ENCODE assay signal across 8 mouse cellular contexts in genomic region chr6:99520676-99521037, GRCm38 (mm10). TPM values are rescaled to one million over a fixed set of nuclear protein-coding genes. Genes with fewer than 3 reads are reported as not detected.
DNase-seq lines count a peak whose midpoint lies in the region; ATAC-seq and TF ChIP-seq lines count a peak whose summit lies in the region.

No protein-coding gene starts in this region.

- peaks cover 7% of the 10 kb centered on the region for H3K4me1 ChIP-seq in heart, embryonic 16.5 days (ENCODE audit: control insufficient read depth, insufficient read depth, low read length)
- H3K4me1 ChIP-seq in hindbrain, embryonic 11.5 days (replicated peaks; ENCODE audit: control insufficient read depth, insufficient read depth, low read length), result 0 out of 2 replicates have a peak, but pooled peaks cover 3% of the 10 kb centered on the region
- 0 out of 2 replicates have a peak, but pooled peaks cover 4% of the 10 kb centered on the region for H3K4me1 ChIP-seq in midbrain, embryonic 14.5 days (ENCODE audit: control insufficient read depth, insufficient read depth, low read length)

- H3K4me2 ChIP-seq in heart, embryonic 16.5 days (ENCODE audit: low read depth, low read length), result peak overlapping the region; percentile 83
- peak overlapping the region; percentile 97 for H3K4me2 ChIP-seq in hindbrain, embryonic 11.5 days (replicated peaks; ENCODE audit: low read depth, low read length)
- H3K4me2 ChIP-seq in midbrain, embryonic 14.5 days (ENCODE audit: low read length), result peak overlapping the region; percentile 100

- H3K4me3 ChIP-seq in heart, embryonic 16.5 days (ENCODE audit: low read length), result peak overlapping the region; percentile 93
- peak overlapping the region; percentile 82 for H3K4me3 ChIP-seq in hindbrain, embryonic 11.5 days (ENCODE audit: low read depth, low read length)
- H3K4me3 ChIP-seq in midbrain, embryonic 14.5 days (replicated peaks; ENCODE audit: low read depth, low read length), result peak overlapping the region; percentile 68

- CTCF ChIA-PET in Patski (lab: Charles Lee), result no interaction called here

- peak; percentile 16 for ATAC-seq in heart, embryonic 16.5 days (replicated peaks; ENCODE audit: extremely low read depth, insufficient read depth, low FRiP score)
- ATAC-seq in Patski, result peak; percentile 73
- peak; percentile 64 for ATAC-seq in hindbrain, embryonic 11.5 days (ENCODE audit: low FRiP score)
- ATAC-seq in midbrain, embryonic 14.5 days (ENCODE audit: low FRiP score, low TSS enrichment), result peak; percentile 55; the same call in 1 of the 2 replicates

- TF ChIP-seq CTCF in Patski (IDR thresholded peaks at IDR 0.05), result no peak

- H3K27ac ChIP-seq in heart, embryonic 16.5 days (ENCODE audit: low read length), result peak overlapping the region; percentile 100
- H3K27ac ChIP-seq in hindbrain, embryonic 11.5 days (ENCODE audit: low read depth, low read length), result peak overlapping the region; percentile 96; the same call in 1 of the 2 replicates
- H3K27ac ChIP-seq in midbrain, embryonic 14.5 days (replicated peaks; ENCODE audit: low read depth, low read length), result peak overlapping the region; percentile 82

- no peaks in the 10 kb centered on the region for H3K9me3 ChIP-seq in heart, embryonic 16.5 days (replicated peaks; ENCODE audit: control insufficient read depth, low read length)
- no peaks in the 10 kb centered on the region for H3K9me3 ChIP-seq in hindbrain, embryonic 11.5 days (ENCODE audit: control insufficient read depth, low read length)
- H3K9me3 ChIP-seq in midbrain, embryonic 14.5 days (ENCODE audit: control insufficient read depth, low read length), result no peaks in the 10 kb centered on the region

- no peak for DNase-seq in heart, adult 11 months
- no peak for DNase-seq in Patski (ENCODE audit: low read depth, low spot score)
- no peak for DNase-seq in hindbrain, embryonic 11.5 days (ENCODE audit: low spot score)
- no peak for DNase-seq in midbrain, embryonic 14.5 days
- DNase-seq in layer of hippocampus, adult 18-20 months (ENCODE audit: low spot score in 2 of 2), result no peak
- no peak for DNase-seq in cerebellum, postnatal 10 days
- DNase-seq in B cell, adult 2 months, result no peak

- WGBS in heart, embryonic 16.5 days, result 0% methylated on average over 11 of the region's 27 CpGs
- 0% methylated on average over 25 of the region's 27 CpGs for WGBS in hindbrain, embryonic 11.5 days
- under 1% methylated on average over 25 of the region's 27 CpGs for WGBS in midbrain, embryonic 14.5 days

- POLR2A ChIA-PET in Patski (lab: Charles Lee), result interaction anchor here (0.6 to 1.5 kb wide), 7 partner anchors 53 to 998 kb away, joined by 3 to 4 read pairs (median 3); no protein-coding TSS in a partner anchor

- no peaks in the 10 kb centered on the region for H3K27me3 ChIP-seq in heart, embryonic 16.5 days (ENCODE audit: control insufficient read depth, insufficient read depth, low read length)
- H3K27me3 ChIP-seq in Patski, result no peaks in the 10 kb centered on the region
- no peaks in the 10 kb centered on the region for H3K27me3 ChIP-seq in hindbrain, embryonic 11.5 days (ENCODE audit: control insufficient read depth, insufficient read depth, low read length)
- no peaks in the 10 kb centered on the region for H3K27me3 ChIP-seq in midbrain, embryonic 14.5 days (ENCODE audit: control insufficient read depth, insufficient read depth, low read length)

- H3K9ac ChIP-seq in heart, embryonic 16.5 days (ENCODE audit: low read length), result peak overlapping the region; percentile 98
- peak overlapping the region; percentile 93 for H3K9ac ChIP-seq in hindbrain, embryonic 11.5 days (ENCODE audit: low read depth, low read length)
- H3K9ac ChIP-seq in midbrain, embryonic 14.5 days (replicated peaks; ENCODE audit: low read length), result peak overlapping the region; percentile 93

- no peaks in the 10 kb centered on the region for H3K36me3 ChIP-seq in heart, embryonic 16.5 days (ENCODE audit: control insufficient read depth, insufficient read depth)
- H3K36me3 ChIP-seq in hindbrain, embryonic 11.5 days (ENCODE audit: control insufficient read depth, insufficient read depth, low read length), result no peaks in the 10 kb centered on the region
- no peaks in the 10 kb centered on the region for H3K36me3 ChIP-seq in midbrain, embryonic 14.5 days (ENCODE audit: control insufficient read depth, insufficient read depth, low read length)

- in situ Hi-C loops in Patski (cut with MboI; ENCODE audit: low pct_unique_long_range_greater_than_20kb), result loop anchor here (5.0 kb wide), 1 partner anchor 53 kb away; no protein-coding TSS in a partner anchor

RNA-seq across cellular contexts. Expression of gene Foxp1, which starts 1.9 kb away (rescaled TPM):
- polyA plus RNA-seq in heart, embryonic 16.5 days (2015; fragmentation: Nextera tagmentation; extraction: Ambion mirVana), result 59.0 and 67.8 TPM in 2 replicates
- polyA plus RNA-seq in Patski (2021), result 39.3 TPM
- 81.5 and 91.9 TPM in 2 replicates for polyA plus RNA-seq in hindbrain, embryonic 11.5 days (2014; fragmentation: Nextera tagmentation; extraction: Ambion mirVana)
- polyA plus RNA-seq in midbrain, embryonic 14.5 days (2014; fragmentation: Nextera tagmentation; extraction: Ambion mirVana), result 77.5 and 89.2 TPM in 2 replicates
- total RNA-seq in layer of hippocampus, adult 18-20 months (2021), result 100 to 1,000 TPM in 1 of 2 experiments, 10 to 100 TPM in 1; 94.3 to 100 TPM

Comparison
In these comparisons a context has a peak if more than half of its experiments do, and no peak if none do; other contexts are left out.
1. ATAC-seq: peak in every context shown above with its lines; median percentile 73 in Patski; 64 in hindbrain, embryonic 11.5 days; 55 in midbrain, embryonic 14.5 days; 16 in heart, embryonic 16.5 days.